Mouse (Mus musculus) thymus, adult 2 months (tissue): Measurements from ENCODE around the gene Tmem181a.
"Not testable (repeated sequence)": the region's sequence is repeated elsewhere in the genome, so short reads cannot be mapped to it uniquely, and the experiment has no call there.

Experiments used
- CTCF ChIP-seq: fragments of 200-500 bp; IDR thresholded peaks from 2 replicates; pipeline ENCODE4 v1.5.1; 2012; ENCODE audit warnings: mild to moderate bottlenecking, control low read depth, low read length, moderate library complexity, borderline replicate concordance; ENCODE audit not compliant: control insufficient read depth, poor library complexity, insufficient read depth; ENCODE audit errors: extremely low read depth
- POLR2A ChIP-seq: fragments of 200-500 bp; IDR thresholded peaks from 2 replicates; pipeline ENCODE4 v1.6.1; 2012; ENCODE audit warnings: mild to moderate bottlenecking, low read length, control low read depth, moderate library complexity; ENCODE audit not compliant: control insufficient read depth, poor library complexity, insufficient read depth; ENCODE audit errors: extremely low read depth

DNA sequence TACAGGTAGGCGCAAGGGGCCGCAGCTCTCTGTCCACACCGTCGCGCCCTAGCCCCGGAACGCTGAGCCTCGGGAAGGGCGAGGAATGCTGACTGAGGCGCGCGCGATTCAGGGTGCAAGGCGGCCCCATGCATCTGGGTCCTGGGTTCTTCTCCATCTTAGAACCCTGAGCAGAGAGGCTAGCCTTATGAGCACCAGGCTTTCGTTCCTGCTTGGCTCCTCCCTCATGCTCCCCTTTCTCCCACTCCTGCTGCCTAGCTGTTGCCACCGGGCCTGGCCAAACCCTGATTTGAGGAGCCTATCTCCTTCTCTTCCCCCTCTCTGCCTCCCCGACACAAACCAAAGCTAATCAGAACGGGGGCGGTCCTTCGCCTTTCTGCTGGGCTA is 403 bp downstream of the Tmem181a start:
- TF ChIP-seq CTCF, POLR2A: not testable (repeated sequence)
